Mouse (Mus musculus): ENCODE data around the gene Olfr1052.
"Not testable (repeated sequence)": the region's sequence is repeated elsewhere in the genome, so short reads cannot be mapped to it uniquely, and the experiment has no call there.

Olfr1052 gene

DNA sequence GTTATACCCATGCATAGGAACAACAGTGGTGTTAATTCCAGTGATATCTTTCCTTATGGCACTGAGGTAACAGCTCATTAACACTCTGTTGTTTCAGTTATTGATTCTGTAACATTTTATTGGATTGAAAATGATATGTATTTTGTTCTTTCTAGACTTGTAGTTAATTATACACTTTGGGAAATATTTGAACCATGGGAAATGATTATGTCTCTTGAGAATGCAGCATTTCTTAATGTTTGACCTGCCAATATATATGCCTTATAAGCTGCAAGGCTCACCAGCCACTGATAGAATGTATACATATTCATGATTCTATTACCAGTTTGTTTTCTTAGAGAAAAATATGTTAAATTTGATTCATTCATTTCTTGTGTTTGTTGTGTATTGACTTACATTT, at the start of gene Olfr1052:
Olfr1052 (plus strand) TSS at position 301 of the 400 bp plus-strand sequence.
- DNase-seq (ENCODE audit: low spot score) = no peak

DNA sequence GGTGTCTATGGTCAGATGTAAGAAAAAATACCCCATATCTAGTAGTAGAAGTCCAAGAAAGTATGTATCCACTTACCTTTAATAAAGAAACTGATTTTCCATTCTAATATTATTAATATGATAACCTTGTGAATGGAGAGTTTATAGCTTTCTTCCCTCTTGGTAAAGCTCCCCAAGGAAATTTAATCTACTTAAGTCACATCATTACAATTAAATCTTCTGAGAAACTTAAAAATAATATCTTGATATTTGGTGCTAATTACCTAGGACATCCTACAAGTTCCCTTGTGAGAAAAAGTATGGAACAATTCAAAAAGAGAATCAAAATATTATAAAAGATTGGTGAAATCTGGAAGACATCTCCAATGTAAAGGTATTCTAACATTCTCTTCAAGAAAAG, 34.0 kb upstream of the Olfr1052 start, which contains the start of gene Olfr1049:
Olfr1049 (minus strand) TSS at position 101 of the 400 bp plus-strand sequence.
- DNase-seq (ENCODE audit: low spot score) = not testable (repeated sequence)

DNA sequence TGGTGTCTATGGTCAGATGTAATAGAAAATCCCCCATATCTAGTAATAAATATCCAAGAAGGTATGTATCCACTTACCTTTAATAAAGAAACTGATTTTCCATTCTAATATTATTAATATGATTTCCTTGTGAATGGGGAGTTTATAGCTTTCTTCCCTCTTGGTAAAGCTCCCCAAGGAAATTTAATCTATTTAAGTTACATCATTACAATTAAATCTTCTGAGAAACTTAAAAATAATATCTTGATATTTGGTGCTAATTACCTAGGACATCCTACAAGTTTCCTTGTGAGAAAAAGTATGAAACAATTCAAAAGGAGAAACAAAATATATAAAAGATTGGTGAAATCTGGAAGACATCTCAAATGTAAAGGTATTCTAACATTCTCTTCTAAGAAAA, 13.3 kb upstream of the Olfr1052 start, which contains the start of gene Olfr1051:
Olfr1051 (minus strand) TSS at position 101 of the 400 bp plus-strand sequence.
- not testable (repeated sequence) for DNase-seq (ENCODE audit: low spot score)

DNA sequence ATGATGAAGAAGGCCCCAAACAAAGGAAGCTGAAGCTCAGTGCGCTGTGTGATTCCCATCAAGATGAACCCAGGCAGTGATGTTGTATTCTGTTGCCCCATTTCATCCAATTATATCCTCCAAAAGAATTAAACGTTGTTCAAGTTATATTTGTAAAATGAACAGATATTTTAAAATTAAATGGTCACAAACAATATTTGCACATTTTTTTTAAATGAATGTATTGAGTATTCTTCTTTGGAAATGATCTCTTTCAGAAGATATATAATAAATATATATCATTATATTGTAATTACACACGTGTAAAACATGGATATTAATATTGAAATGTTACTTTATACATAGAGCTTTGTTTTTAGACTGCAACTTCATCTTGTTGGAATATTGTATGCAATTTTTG, 22.9 kb downstream of the Olfr1052 start, which contains the start of gene Olfr1053:
Olfr1053 (minus strand) TSS at position 101 of the 400 bp plus-strand sequence.
- no peak for DNase-seq (ENCODE audit: low spot score)

DNA sequence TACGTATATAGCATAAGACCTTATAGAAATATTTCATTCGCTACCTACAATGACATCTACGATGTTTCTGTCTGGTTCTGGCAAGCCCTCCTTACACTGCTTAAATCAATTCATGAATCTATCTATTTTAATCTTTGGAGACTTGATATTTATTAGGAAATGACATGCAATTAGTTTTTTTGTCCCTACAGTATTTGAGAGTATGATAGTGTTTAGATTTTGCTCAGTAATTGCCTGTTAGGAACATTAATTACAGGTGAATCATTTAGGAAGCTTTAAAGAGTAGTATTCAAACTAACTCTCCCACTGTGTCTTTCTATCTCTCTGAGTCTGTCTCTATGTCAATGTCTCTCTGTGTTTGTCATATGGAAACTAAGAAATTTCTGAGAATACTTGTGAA, 43.1 kb downstream of the Olfr1052 start, which contains the start of gene Olfr1054:
Olfr1054 (minus strand) TSS at position 101 of the 400 bp plus-strand sequence.
- no peak for DNase-seq (ENCODE audit: low spot score)

Measured in testis, postnatal 14 days (tissue).